Mouse (Mus musculus): ENCODE results near the gene Selenom. TPM values are rescaled to one million over a fixed set of nuclear protein-coding genes. Genes with fewer than 3 reads are reported as not detected.

The Selenom gene
- 154 and 160 TPM in 2 replicates for polyA plus RNA-seq (2014; fragmentation: Nextera tagmentation; extraction: Ambion mirVana)

DNA sequence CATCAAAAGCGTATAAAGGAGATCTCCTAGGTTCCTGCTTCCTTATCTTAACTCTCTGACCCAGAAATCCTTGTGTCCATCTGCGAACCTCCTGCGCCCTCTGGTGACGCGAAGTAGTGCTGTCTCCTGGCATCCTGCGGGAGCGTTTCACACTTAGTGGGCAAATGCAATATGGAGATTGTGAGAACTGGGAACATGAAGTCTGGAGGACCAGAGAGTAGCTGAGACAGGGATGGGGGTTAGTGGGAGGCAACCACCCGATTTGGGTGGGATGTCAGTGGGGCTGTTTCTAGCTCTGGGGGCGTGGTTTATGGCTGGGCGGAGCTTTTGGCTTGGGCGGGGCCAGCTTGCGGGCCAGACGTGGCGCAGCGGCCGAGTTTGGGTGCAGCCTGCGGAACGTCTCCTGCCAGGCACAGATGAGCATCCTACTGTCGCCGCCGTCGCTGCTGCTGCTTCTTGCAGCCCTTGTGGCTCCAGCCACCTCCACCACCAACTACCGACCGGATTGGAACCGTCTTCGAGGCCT lies at the start of gene Selenom:
Gene Selenom, plus strand, starts transcription at position 156 of the 526 bp plus-strand sequence.
- under 1% methylated on average over 26 of the region's 26 CpGs for WGBS
- peak; percentile 76 for ATAC-seq (ENCODE audit: insufficient number of reproducible peaks, insufficient read depth, low FRiP score, low read depth)
- H3K27ac ChIP-seq (ENCODE audit: low read length), result no peak within 1 kb of the TSS; the same call in 1 of the 2 replicates

DNA sequence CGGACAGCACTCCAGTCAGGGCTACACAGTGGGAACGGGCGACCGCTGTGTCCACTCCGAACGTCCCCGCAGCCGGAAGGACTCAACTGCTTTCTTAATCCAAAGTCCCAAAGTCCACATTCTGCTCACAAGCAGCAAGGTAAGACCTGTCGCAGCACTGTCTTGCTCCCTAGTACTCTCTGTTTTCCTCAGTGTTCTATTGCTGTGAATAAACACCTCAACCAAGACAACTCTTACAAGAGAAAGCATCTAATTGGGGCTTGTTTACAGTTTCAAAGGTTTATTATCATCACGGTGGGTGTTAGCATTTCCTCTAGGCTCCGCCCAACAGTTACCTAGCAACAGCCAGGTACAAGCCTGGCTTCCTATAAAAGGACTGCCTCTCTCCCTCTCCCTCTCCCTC lies 43.0 kb upstream of the Selenom start:
- 34% methylated on average over 11 of the region's 11 CpGs for WGBS
- H3K4me3 ChIP-seq (ENCODE audit: low read depth, low read length), result no peak overlapping the region
- H3K4me2 ChIP-seq (replicated peaks; ENCODE audit: low read depth, low read length), result no peak overlapping the region
- no peaks in the 10 kb centered on the region for H3K27me3 ChIP-seq (ENCODE audit: control insufficient read depth, insufficient read depth, low read length)
- no peak overlapping the region for H3K27ac ChIP-seq (ENCODE audit: low read length)
- ATAC-seq (ENCODE audit: insufficient number of reproducible peaks, insufficient read depth, low FRiP score, low read depth), result 0 out of 2 replicates have a peak, but pooled peaks have one; percentile 18
- H3K9me3 ChIP-seq (ENCODE audit: control insufficient read depth, low read depth, low read length), result no peaks in the 10 kb centered on the region
- H3K9ac ChIP-seq (replicated peaks; ENCODE audit: low read depth, low read length), result no peak overlapping the region
- no peaks in the 10 kb centered on the region for H3K36me3 ChIP-seq (ENCODE audit: control insufficient read depth, insufficient read depth, low read length)
- no peaks in the 10 kb centered on the region for H3K4me1 ChIP-seq (ENCODE audit: control insufficient read depth, insufficient read depth, low read length)

More for the DNA sequence above, at the start of gene Selenom:
- peaks cover 3% of the 10 kb centered on the region; the same call in 1 of the 2 replicates for H3K27me3 ChIP-seq (ENCODE audit: control insufficient read depth, insufficient read depth, low read length)
- H3K9ac ChIP-seq (replicated peaks; ENCODE audit: low read depth, low read length), result peak within 1 kb of the TSS; percentile 28; the same call in 1 of the 2 replicates
- H3K4me2 ChIP-seq (replicated peaks; ENCODE audit: low read depth, low read length), result peak within 1 kb of the TSS; percentile 59
- H3K4me3 ChIP-seq (ENCODE audit: low read depth, low read length), result peak within 1 kb of the TSS; percentile 58
- H3K9me3 ChIP-seq (ENCODE audit: control insufficient read depth, low read depth, low read length), result no peaks in the 10 kb centered on the region
- peaks cover 17% of the 10 kb centered on the region for H3K4me1 ChIP-seq (ENCODE audit: control insufficient read depth, insufficient read depth, low read length)
- no peaks in the 10 kb centered on the region; the same call in 1 of the 2 replicates for H3K36me3 ChIP-seq (ENCODE audit: control insufficient read depth, insufficient read depth, low read length)

DNA sequence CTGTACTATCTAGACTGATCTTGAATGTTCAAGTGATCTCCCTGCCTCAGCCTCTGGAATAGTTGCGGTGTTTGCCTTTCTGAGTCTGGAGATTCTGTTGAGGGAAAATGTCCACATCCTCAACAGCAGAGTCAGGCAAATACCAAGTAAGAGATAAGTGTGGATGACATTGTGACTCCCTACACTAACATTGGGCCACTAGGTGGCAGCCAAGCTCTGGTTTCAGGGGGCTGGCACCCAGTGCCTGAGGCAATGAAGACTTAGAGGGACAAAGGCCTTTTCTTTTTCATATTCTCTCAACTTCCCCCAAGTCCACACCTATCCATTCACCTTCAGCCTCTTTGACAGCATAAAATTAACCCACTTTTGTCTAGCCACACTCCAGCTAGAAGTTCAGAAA lies 42.0 kb upstream of the Selenom start:
- no peaks in the 10 kb centered on the region for H3K4me1 ChIP-seq (ENCODE audit: control insufficient read depth, insufficient read depth, low read length)
- no peak overlapping the region for H3K9ac ChIP-seq (replicated peaks; ENCODE audit: low read depth, low read length)
- peak; percentile 72; the same call in 1 of the 2 replicates for ATAC-seq (ENCODE audit: insufficient number of reproducible peaks, insufficient read depth, low FRiP score, low read depth)
- no peak overlapping the region for H3K4me3 ChIP-seq (ENCODE audit: low read depth, low read length)
- 32% methylated on average over 1 of the region's 1 CpGs for WGBS
- H3K9me3 ChIP-seq (ENCODE audit: control insufficient read depth, low read depth, low read length), result no peaks in the 10 kb centered on the region
- no peaks in the 10 kb centered on the region for H3K27me3 ChIP-seq (ENCODE audit: control insufficient read depth, insufficient read depth, low read length)
- no peak overlapping the region for H3K27ac ChIP-seq (ENCODE audit: low read length)
- no peak overlapping the region for H3K4me2 ChIP-seq (replicated peaks; ENCODE audit: low read depth, low read length)
- no peaks in the 10 kb centered on the region for H3K36me3 ChIP-seq (ENCODE audit: control insufficient read depth, insufficient read depth, low read length)

DNA sequence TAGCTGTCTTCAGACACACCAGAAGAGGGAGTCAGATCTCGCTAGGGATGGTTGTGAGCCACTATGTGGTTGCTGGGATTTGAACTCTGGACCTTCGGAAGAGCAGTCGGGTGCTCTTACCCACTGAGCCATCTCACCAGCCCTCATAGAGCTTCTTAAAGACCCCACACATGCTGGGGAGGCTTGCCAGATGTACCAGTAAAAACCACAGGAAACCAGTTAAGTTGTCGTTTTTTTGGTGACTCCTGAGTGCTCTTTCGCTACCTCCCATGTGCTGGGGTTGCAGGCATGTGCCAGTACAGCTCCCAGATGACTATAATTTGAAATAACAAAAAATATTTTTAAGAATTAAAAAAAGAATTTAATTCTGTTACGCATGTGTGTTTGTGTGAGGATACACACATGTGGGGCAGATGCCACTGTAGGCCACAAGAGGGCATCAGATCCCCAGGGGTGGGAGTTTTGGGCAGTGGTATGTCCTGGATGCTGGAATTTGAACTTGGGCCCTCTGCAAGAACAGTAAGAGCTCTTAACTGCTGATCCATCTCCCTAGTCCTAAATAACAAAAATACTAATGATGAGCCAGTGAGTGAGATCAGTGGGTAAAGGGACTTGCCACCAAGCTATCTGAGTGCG lies 39.9 kb upstream of the Selenom start:
- Histone ChIP-seq H3K4me3 (ENCODE audit: low read depth, low read length) (no peak overlapping the region), H3K4me1 (ENCODE audit: control insufficient read depth, insufficient read depth, low read length) (no peaks in the 10 kb centered on the region), H3K27me3 (ENCODE audit: control insufficient read depth, insufficient read depth, low read length) (no peaks in the 10 kb centered on the region), H3K27ac (ENCODE audit: low read length) (no peak overlapping the region), H3K4me2 (replicated peaks; ENCODE audit: low read depth, low read length) (no peak overlapping the region), H3K9ac (replicated peaks; ENCODE audit: low read depth, low read length) (no peak overlapping the region), H3K9me3 (ENCODE audit: control insufficient read depth, low read depth, low read length) (no peaks in the 10 kb centered on the region), H3K36me3 (ENCODE audit: control insufficient read depth, insufficient read depth, low read length) (no peaks in the 10 kb centered on the region)
- WGBS, result 88% methylated on average over 7 of the region's 7 CpGs
- no peak for ATAC-seq (ENCODE audit: insufficient number of reproducible peaks, insufficient read depth, low FRiP score, low read depth)

DNA sequence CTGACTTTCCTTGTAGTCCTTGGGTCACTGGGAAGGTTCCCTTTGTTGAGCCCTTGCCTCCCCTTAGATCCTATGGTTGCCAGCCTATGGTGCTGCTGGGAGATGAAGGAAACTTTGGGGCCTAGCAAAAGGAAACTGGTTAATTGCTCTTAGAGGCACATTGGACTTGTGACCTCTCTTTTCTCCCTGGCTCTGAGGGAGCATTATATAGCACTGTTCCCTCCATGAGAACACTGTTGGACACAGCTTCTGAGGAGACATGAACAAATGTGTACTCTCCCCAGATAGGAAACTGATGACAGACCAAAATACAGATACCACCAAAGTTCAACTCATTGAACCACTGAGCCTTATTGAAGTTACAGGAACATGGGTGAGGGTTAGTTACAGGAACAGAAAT lies 39.0 kb upstream of the Selenom start:
- Histone ChIP-seq H3K9ac (replicated peaks; ENCODE audit: low read depth, low read length) (no peak overlapping the region), H3K4me3 (ENCODE audit: low read depth, low read length) (no peak overlapping the region), H3K4me1 (ENCODE audit: control insufficient read depth, insufficient read depth, low read length) (no peaks in the 10 kb centered on the region), H3K9me3 (ENCODE audit: control insufficient read depth, low read depth, low read length) (no peaks in the 10 kb centered on the region), H3K27ac (ENCODE audit: low read length) (no peak overlapping the region), H3K4me2 (replicated peaks; ENCODE audit: low read depth, low read length) (no peak overlapping the region), H3K36me3 (ENCODE audit: control insufficient read depth, insufficient read depth, low read length) (no peaks in the 10 kb centered on the region), H3K27me3 (ENCODE audit: control insufficient read depth, insufficient read depth, low read length) (no peaks in the 10 kb centered on the region)
- no peak for ATAC-seq (ENCODE audit: insufficient number of reproducible peaks, insufficient read depth, low FRiP score, low read depth)

DNA sequence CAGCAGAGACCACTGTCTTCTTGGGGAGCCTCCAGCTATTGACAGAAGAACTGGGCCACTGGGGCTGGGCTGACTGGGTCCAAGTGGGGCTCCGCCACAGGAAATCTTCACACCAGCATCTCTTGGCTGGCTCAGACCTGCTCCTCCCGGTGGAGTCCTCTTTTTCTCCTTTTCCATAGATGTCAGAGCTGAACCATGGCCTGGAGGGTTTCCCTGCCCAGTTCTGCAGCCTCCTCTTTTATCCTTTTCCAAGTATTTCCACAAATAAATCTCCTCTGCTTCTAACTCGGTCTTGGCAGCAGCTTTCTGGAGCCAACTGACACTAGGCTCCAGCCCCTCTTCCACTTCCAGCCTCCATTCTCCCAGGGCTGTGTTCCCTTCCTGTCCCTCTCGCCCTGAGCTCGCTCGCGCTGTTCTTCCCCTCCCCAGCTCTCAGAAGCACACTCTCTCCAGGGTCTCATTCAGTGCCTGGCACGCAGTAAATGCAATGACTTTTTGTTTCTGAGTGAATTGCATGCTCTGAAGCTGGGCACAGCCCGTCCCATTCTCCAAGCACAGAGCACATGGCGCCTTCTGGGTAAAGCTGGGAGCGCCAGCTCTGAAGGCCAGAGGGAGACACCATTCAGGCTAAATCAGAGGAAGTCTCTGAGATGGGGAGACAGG lies 30.4 kb upstream of the Selenom start:
- H3K27me3 ChIP-seq (ENCODE audit: control insufficient read depth, insufficient read depth, low read length), result no peaks in the 10 kb centered on the region
- WGBS, result 55% methylated on average over 11 of the region's 11 CpGs
- no peak for ATAC-seq (ENCODE audit: insufficient number of reproducible peaks, insufficient read depth, low FRiP score, low read depth)
- H3K9me3 ChIP-seq (ENCODE audit: control insufficient read depth, low read depth, low read length), result no peaks in the 10 kb centered on the region
- no peaks in the 10 kb centered on the region for H3K4me1 ChIP-seq (ENCODE audit: control insufficient read depth, insufficient read depth, low read length)
- H3K27ac ChIP-seq (ENCODE audit: low read length), result no peak overlapping the region
- H3K9ac ChIP-seq (replicated peaks; ENCODE audit: low read depth, low read length), result no peak overlapping the region
- H3K4me2 ChIP-seq (replicated peaks; ENCODE audit: low read depth, low read length), result no peak overlapping the region
- H3K36me3 ChIP-seq (ENCODE audit: control insufficient read depth, insufficient read depth, low read length), result no peaks in the 10 kb centered on the region
- no peak overlapping the region for H3K4me3 ChIP-seq (ENCODE audit: low read depth, low read length)

DNA sequence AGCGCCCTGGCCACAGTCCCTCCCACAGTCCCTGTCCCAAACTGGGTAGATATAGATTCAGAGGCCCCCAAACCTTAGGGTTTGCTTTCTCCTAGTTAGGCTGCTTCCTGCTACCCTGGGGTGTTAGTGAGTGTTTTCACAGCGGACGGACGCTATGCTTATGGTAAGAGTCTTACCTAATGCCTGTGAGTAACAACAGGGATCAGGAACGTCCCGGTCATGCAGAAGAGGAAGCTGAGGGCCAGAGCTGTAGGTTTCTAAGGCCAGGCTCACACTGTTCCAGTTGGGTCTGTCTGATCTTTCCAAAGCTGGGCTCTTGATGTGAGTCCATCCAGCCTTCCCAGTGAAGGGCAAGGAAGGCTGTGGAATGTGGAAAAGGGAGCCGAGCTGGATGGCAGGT lies 28.1 kb upstream of the Selenom start:
- no peak for ATAC-seq (ENCODE audit: insufficient number of reproducible peaks, insufficient read depth, low FRiP score, low read depth)
- H3K9me3 ChIP-seq (ENCODE audit: control insufficient read depth, low read depth, low read length), result no peaks in the 10 kb centered on the region
- no peaks in the 10 kb centered on the region for H3K4me1 ChIP-seq (ENCODE audit: control insufficient read depth, insufficient read depth, low read length)
- no peak overlapping the region for H3K4me2 ChIP-seq (replicated peaks; ENCODE audit: low read depth, low read length)
- no peak overlapping the region for H3K27ac ChIP-seq (ENCODE audit: low read length)
- H3K36me3 ChIP-seq (ENCODE audit: control insufficient read depth, insufficient read depth, low read length), result no peaks in the 10 kb centered on the region
- 63% methylated on average over 7 of the region's 7 CpGs for WGBS
- H3K9ac ChIP-seq (replicated peaks; ENCODE audit: low read depth, low read length), result no peak overlapping the region
- H3K4me3 ChIP-seq (ENCODE audit: low read depth, low read length), result no peak overlapping the region
- no peaks in the 10 kb centered on the region for H3K27me3 ChIP-seq (ENCODE audit: control insufficient read depth, insufficient read depth, low read length)

DNA sequence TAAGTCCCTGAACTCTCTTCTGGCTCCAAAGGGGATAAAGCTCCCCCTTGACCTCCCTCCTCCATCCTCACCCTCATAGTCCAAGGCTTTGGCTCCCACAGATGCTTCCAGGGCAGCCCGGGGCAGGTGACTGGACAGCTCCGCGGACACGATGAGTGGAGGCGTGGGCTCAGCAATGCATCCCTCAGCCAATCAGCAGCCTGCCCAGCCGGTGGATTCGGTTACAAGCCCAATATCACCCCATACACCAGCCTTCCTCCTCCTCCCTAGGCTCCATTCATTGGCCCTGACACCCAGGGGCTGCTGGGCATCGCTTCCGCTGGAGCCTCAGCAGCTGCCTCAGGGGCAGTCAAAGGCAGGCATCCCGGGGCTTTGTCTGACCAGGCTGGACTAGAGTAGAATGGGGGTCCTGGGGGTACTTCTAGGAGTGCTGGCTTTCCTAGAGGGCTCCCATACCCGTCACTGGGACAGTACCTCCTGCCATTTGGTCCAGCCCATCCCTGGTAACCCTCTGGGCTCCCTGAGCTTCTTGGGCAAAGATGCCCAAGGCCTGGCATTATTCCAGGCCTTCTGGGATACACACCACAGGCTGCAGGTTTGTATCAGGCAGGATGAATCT lies 26.4 kb upstream of the Selenom start, which contains the start of gene Pla2g3:
Gene Pla2g3, plus strand, starts transcription at position 333 of the 619 bp plus-strand sequence.
- no peak for ATAC-seq (ENCODE audit: insufficient number of reproducible peaks, insufficient read depth, low FRiP score, low read depth)
- no peak within 1 kb of the TSS for H3K27ac ChIP-seq (ENCODE audit: low read length)
- 18% methylated on average over 11 of the region's 11 CpGs for WGBS
- H3K27me3 ChIP-seq (ENCODE audit: control insufficient read depth, insufficient read depth, low read length), result no peaks in the 10 kb centered on the region
- H3K36me3 ChIP-seq (ENCODE audit: control insufficient read depth, insufficient read depth, low read length), result no peaks in the 10 kb centered on the region
- no peak within 1 kb of the TSS for H3K9ac ChIP-seq (replicated peaks; ENCODE audit: low read depth, low read length)
- H3K4me3 ChIP-seq (ENCODE audit: low read depth, low read length), result no peak within 1 kb of the TSS
- H3K4me1 ChIP-seq (ENCODE audit: control insufficient read depth, insufficient read depth, low read length), result no peaks in the 10 kb centered on the region
- H3K9me3 ChIP-seq (ENCODE audit: control insufficient read depth, low read depth, low read length), result no peaks in the 10 kb centered on the region
- H3K4me2 ChIP-seq (replicated peaks; ENCODE audit: low read depth, low read length), result no peak within 1 kb of the TSS
